Mouse (Mus musculus) embryonic facial prominence, embryonic 14.5 days (tissue): ENCODE results near the gene Slc17a9. TPM values are rescaled to one million over a fixed set of nuclear protein-coding genes. Genes with fewer than 3 reads are reported as not detected.

ENCODE experiments used
- ATAC-seq: fragments of 200-750 bp; cut with Nextera tagmentation; 2 replicates; pipeline ENCODE4 v1.8.0; 2017; ENCODE audit warnings: low read depth, moderate number of reproducible peaks, moderate TSS enrichment
- DNase-seq: peaks from one replicate; pipeline ENCODE4 v3.0.0-alpha.2; 2015; ENCODE audit warnings: low spot score
- H3K27ac ChIP-seq: fragments of 300-500 bp; sonication (generic); replicated peaks from 2 replicates; pipeline ENCODE4 v1.5.1; 2014; ENCODE audit warnings: low read depth, mild to moderate bottlenecking, low read length, moderate library complexity
- H3K27me3 ChIP-seq: fragments of 300-500 bp; sonication (generic); replicated peaks from 2 replicates; pipeline ENCODE4 v1.6.1; 2014; ENCODE audit warnings: low read length; ENCODE audit not compliant: control insufficient read depth, insufficient read depth
- H3K36me3 ChIP-seq: fragments of 300-500 bp; sonication (generic); 2 replicates; pipeline ENCODE4 v1.6.1; 2014; ENCODE audit warnings: low read length, mixed read lengths; ENCODE audit not compliant: control insufficient read depth, insufficient read depth
- H3K4me1 ChIP-seq: fragments of 300-500 bp; sonication (generic); 2 replicates; pipeline ENCODE4 v1.6.1; 2014; ENCODE audit warnings: antibody characterized with exemption, low read length; ENCODE audit not compliant: control insufficient read depth, insufficient read depth
- H3K4me2 ChIP-seq: fragments of 300-500 bp; sonication (generic); 2 replicates; pipeline ENCODE4 v1.6.1; 2014; ENCODE audit warnings: low read depth, mild to moderate bottlenecking, low read length, moderate library complexity, mixed read lengths
- H3K4me3 ChIP-seq: fragments of 300-500 bp; sonication (generic); 2 replicates; pipeline ENCODE4 v1.5.1; 2014; ENCODE audit warnings: low read depth, mild to moderate bottlenecking, low read length
- H3K9ac ChIP-seq: fragments of 300-500 bp; sonication (generic); 2 replicates; pipeline ENCODE4 v1.6.1; 2014; ENCODE audit warnings: low read depth, mild to moderate bottlenecking, low read length, moderate library complexity, mixed read lengths
- H3K9me3 ChIP-seq: fragments of 300-500 bp; sonication (generic); 2 replicates; pipeline ENCODE4 v1.6.1; 2016; ENCODE audit warnings: low read length; ENCODE audit not compliant: control insufficient read depth
- WGBS: fragments of 180-500 bp; shearing (Covaris S2); extraction: QIAGEN DNeasy Blood & Tissue Kit; methylation state at CpG from one replicate; pipeline ENCODE4 v1.1.7; 2014; 5-methylcytosine and 5-hydroxymethylcytosine counted together
- polyA plus RNA-seq: library from polyadenylated mRNA; unstranded; fragments of >200 nt; fragmentation: Nextera tagmentation; extraction: Ambion mirVana; gene quantifications from 2 replicates; pipeline ENCODE4 v1.2.1, GENCODE M21; 2014

The Slc17a9 gene
- polyA plus RNA-seq, result 1.5 and 2.9 TPM in 2 replicates

GRCm38 (mm10) chr2:180724585-180725413 lies at the start of gene Slc17a9:
TSS of gene Slc17a9 (plus strand) at chr2:180725263.
- no peaks in the 10 kb centered on the region for H3K9me3 ChIP-seq
- no peak within 1 kb of the TSS for H3K27ac ChIP-seq
- 6% methylated on average over 16 of the region's 18 CpGs for WGBS
- H3K4me2 ChIP-seq, result peak within 1 kb of the TSS; percentile 46
- ATAC-seq, result peak; percentile 67
- peak within 1 kb of the TSS; percentile 10; the same call in 1 of the 2 replicates for H3K9ac ChIP-seq
- peak; percentile 57 for DNase-seq
- peak within 1 kb of the TSS; percentile 14; the same call in 1 of the 2 replicates for H3K4me3 ChIP-seq
- H3K36me3 ChIP-seq, result peaks cover 37% of the 10 kb centered on the region
- H3K4me1 ChIP-seq, result peaks cover 9% of the 10 kb centered on the region; the same call in 1 of the 2 replicates
- no peaks in the 10 kb centered on the region for H3K27me3 ChIP-seq

GRCm38 (mm10) chr2:180676706-180677105 lies 48.4 kb upstream of the Slc17a9 start:
- no peaks in the 10 kb centered on the region for H3K9me3 ChIP-seq
- no peak overlapping the region for H3K27ac ChIP-seq
- WGBS, result 95% methylated on average over 2 of the region's 2 CpGs
- H3K4me3 ChIP-seq, result no peak overlapping the region
- no peak overlapping the region for H3K4me2 ChIP-seq
- H3K4me1 ChIP-seq, result no peaks in the 10 kb centered on the region
- DNase-seq, result no peak
- peaks cover 58% of the 10 kb centered on the region for H3K36me3 ChIP-seq
- no peak for ATAC-seq
- no peak overlapping the region for H3K9ac ChIP-seq
- H3K27me3 ChIP-seq, result no peaks in the 10 kb centered on the region

GRCm38 (mm10) chr2:180678609-180679140 lies 46.4 kb upstream of the Slc17a9 start:
- DNase-seq, result peak; percentile 56
- Histone ChIP-seq H3K4me1 (no peaks in the 10 kb centered on the region), H3K4me2 (no peak overlapping the region), H3K27ac (no peak overlapping the region), H3K4me3 (no peak overlapping the region), H3K9ac (no peak overlapping the region), H3K36me3 (peaks cover 58% of the 10 kb centered on the region), H3K9me3 (no peaks in the 10 kb centered on the region), H3K27me3 (no peaks in the 10 kb centered on the region)
- 25% methylated on average over 4 of the region's 4 CpGs for WGBS
- peak; percentile 66 for ATAC-seq

GRCm38 (mm10) chr2:180681225-180681624 lies 43.8 kb upstream of the Slc17a9 start:
- 55% methylated on average over 2 of the region's 2 CpGs for WGBS
- no peak overlapping the region for H3K27ac ChIP-seq
- H3K36me3 ChIP-seq, result peaks cover 67% of the 10 kb centered on the region
- no peak overlapping the region for H3K9ac ChIP-seq
- no peaks in the 10 kb centered on the region for H3K4me1 ChIP-seq
- ATAC-seq (no peak), DNase-seq (no peak)
- H3K27me3 ChIP-seq, result no peaks in the 10 kb centered on the region
- H3K4me2 ChIP-seq, result no peak overlapping the region
- no peaks in the 10 kb centered on the region for H3K9me3 ChIP-seq
- H3K4me3 ChIP-seq, result no peak overlapping the region

- WGBS, result 93% methylated on average over 2 of the region's 2 CpGs
- H3K4me3 ChIP-seq, result no peak overlapping the region
- no peaks in the 10 kb centered on the region for H3K4me1 ChIP-seq
- peaks cover 90% of the 10 kb centered on the region for H3K36me3 ChIP-seq
- no peaks in the 10 kb centered on the region for H3K9me3 ChIP-seq
- DNase-seq, result no peak
- no peak for ATAC-seq
- H3K27me3 ChIP-seq, result no peaks in the 10 kb centered on the region
- H3K4me2 ChIP-seq, result no peak overlapping the region
- H3K27ac ChIP-seq, result no peak overlapping the region
- no peak overlapping the region for H3K9ac ChIP-seq
Observed at GRCm38 (mm10) chr2:180683524-180683923, 41.5 kb upstream of the Slc17a9 start.

GRCm38 (mm10) chr2:180684031-180684430 lies 41.0 kb upstream of the Slc17a9 start:
- Histone ChIP-seq H3K27ac (no peak overlapping the region), H3K4me1 (no peaks in the 10 kb centered on the region), H3K4me2 (no peak overlapping the region), H3K4me3 (no peak overlapping the region), H3K36me3 (peaks cover 95% of the 10 kb centered on the region), H3K9ac (no peak overlapping the region), H3K27me3 (no peaks in the 10 kb centered on the region), H3K9me3 (no peaks in the 10 kb centered on the region)
- DNase-seq (no peak), ATAC-seq (no peak)
- WGBS, result 97% methylated on average over 4 of the region's 4 CpGs

GRCm38 (mm10) chr2:180689841-180690240 lies 35.2 kb upstream of the Slc17a9 start:
- 91% methylated on average over 5 of the region's 5 CpGs for WGBS
- Histone ChIP-seq H3K27ac (no peak overlapping the region), H3K9ac (no peak overlapping the region), H3K4me1 (no peaks in the 10 kb centered on the region), H3K27me3 (no peaks in the 10 kb centered on the region), H3K4me2 (no peak overlapping the region), H3K4me3 (no peak overlapping the region), H3K36me3 (peaks cover 60% of the 10 kb centered on the region), H3K9me3 (no peaks in the 10 kb centered on the region)
- DNase-seq, result no peak
- ATAC-seq, result no peak

- Histone ChIP-seq H3K27me3 (no peaks in the 10 kb centered on the region), H3K9me3 (no peaks in the 10 kb centered on the region), H3K9ac (no peak overlapping the region), H3K36me3 (peaks cover 33% of the 10 kb centered on the region), H3K4me2 (no peak overlapping the region), H3K4me1 (no peaks in the 10 kb centered on the region), H3K27ac (peak overlapping the region; percentile 40; the same call in 1 of the 2 replicates), H3K4me3 (no peak overlapping the region)
- peak; percentile 65 for DNase-seq
- WGBS, result 10% methylated on average over 1 of the region's 1 CpGs
- peak; percentile 65; the same call in 1 of the 2 replicates for ATAC-seq
Observed at GRCm38 (mm10) chr2:180692630-180693029, 32.4 kb upstream of the Slc17a9 start.
